Mouse (Mus musculus) embryo, embryonic 10.5 days (tissue): Measurements from ENCODE around the gene Agrp.

ENCODE experiments used
- DNase-seq: peaks from one replicate; pipeline ENCODE4 v3.0.0-alpha.2; 2015; ENCODE audit warnings: low spot score

Agrp gene

GRCm38 (mm10) chr8:105636963-105637510 is at the start of gene Agrp:
TSS of gene Agrp (minus strand) at chr8:105637393.
- peak; percentile 52 for DNase-seq

GRCm38 (mm10) chr8:105686551-105686950 is 49.4 kb upstream of the Agrp start:
- no peak for DNase-seq

- peak; percentile 32 for DNase-seq
Measured at GRCm38 (mm10) chr8:105685796-105686308, 48.7 kb upstream of the Agrp start, which contains the start of gene Carmil2. TSS of gene Carmil2 (plus strand) at chr8:105686274.

- no peak for DNase-seq
Measured at GRCm38 (mm10) chr8:105685325-105685724, 48.1 kb upstream of the Agrp start.

GRCm38 (mm10) chr8:105677891-105678290 is 40.7 kb upstream of the Agrp start:
- DNase-seq, result no peak

GRCm38 (mm10) chr8:105661167-105661566 is 24.0 kb upstream of the Agrp start:
- DNase-seq, result peak; percentile 53

- no peak for DNase-seq
Measured at GRCm38 (mm10) chr8:105657641-105658040, 20.4 kb upstream of the Agrp start.

GRCm38 (mm10) chr8:105648929-105649328 is 11.7 kb upstream of the Agrp start:
- no peak for DNase-seq

GRCm38 (mm10) chr8:105645205-105645604 is 8.0 kb upstream of the Agrp start:
- no peak for DNase-seq

- DNase-seq, result no peak
Measured at GRCm38 (mm10) chr8:105640511-105640910, 3.3 kb upstream of the Agrp start.

GRCm38 (mm10) chr8:105639835-105640234 is 2.6 kb upstream of the Agrp start:
- no peak for DNase-seq

GRCm38 (mm10) chr8:105638510-105638909 is 1.3 kb upstream of the Agrp start:
- no peak for DNase-seq

- peak; percentile 70 for DNase-seq
Measured at GRCm38 (mm10) chr8:105637601-105638041, 428 bp upstream of the Agrp start.

GRCm38 (mm10) chr8:105636018-105636962 is 903 bp downstream of the Agrp start, which contains the start of gene Ctcf:
TSS of gene Ctcf (plus strand) at chr8:105636568.
- peak; percentile 93 for DNase-seq

GRCm38 (mm10) chr8:105635481-105635880 is 1.7 kb downstream of the Agrp start:
- peak; percentile 56 for DNase-seq

GRCm38 (mm10) chr8:105634771-105635458 is 2.3 kb downstream of the Agrp start:
- DNase-seq, result no peak

- no peak for DNase-seq
Measured at GRCm38 (mm10) chr8:105629337-105629736, 7.9 kb downstream of the Agrp start.

- no peak for DNase-seq
Measured at GRCm38 (mm10) chr8:105626086-105626485, 11.1 kb downstream of the Agrp start.

- peak; percentile 36 for DNase-seq
Measured at GRCm38 (mm10) chr8:105624831-105625230, 12.4 kb downstream of the Agrp start.

- DNase-seq, result no peak
Measured at GRCm38 (mm10) chr8:105624401-105624800, 12.8 kb downstream of the Agrp start.

- peak; percentile 32 for DNase-seq
Measured at GRCm38 (mm10) chr8:105623679-105624245, 13.4 kb downstream of the Agrp start.

GRCm38 (mm10) chr8:105623118-105623517 is 14.1 kb downstream of the Agrp start:
- DNase-seq, result peak; percentile 33
